Mouse (Mus musculus) C2C12 (cell line): ENCODE results near the gene Vps39.

Source experiments
- CEBPB ChIP-seq: IDR thresholded peaks from one replicate; pipeline ENCODE4 v1.6.1; 2011; ENCODE audit warnings: low read depth, mild to moderate bottlenecking, control low read depth, moderate library complexity
- CTCF ChIP-seq: IDR thresholded peaks from one replicate; pipeline ENCODE4 v1.5.1; 2011; ENCODE audit not compliant: control insufficient read depth, insufficient read depth, insufficient read length
- FOSL1 ChIP-seq: IDR thresholded peaks from one replicate; pipeline ENCODE4 v1.8.0; 2011; ENCODE audit warnings: mild to moderate bottlenecking, low read length; ENCODE audit not compliant: poor library complexity, insufficient read depth, severe bottlenecking
- MAX ChIP-seq: IDR thresholded peaks from one replicate; pipeline ENCODE4 v1.6.1; 2011; ENCODE audit warnings: mild to moderate bottlenecking, control low read depth
- MYOD1 ChIP-seq: IDR thresholded peaks from one replicate; pipeline ENCODE4 v1.6.1; 2011; ENCODE audit warnings: low read depth; ENCODE audit not compliant: control insufficient read depth, insufficient read length
- MYOG ChIP-seq: IDR thresholded peaks from one replicate; pipeline ENCODE4 v1.6.1; 2011; ENCODE audit not compliant: control insufficient read depth, insufficient read length; ENCODE audit errors: extremely low read depth
- USF1 ChIP-seq: IDR thresholded peaks from one replicate; pipeline ENCODE4 v1.6.1; 2011; ENCODE audit warnings: low read depth, mild to moderate bottlenecking, control low read depth, moderate library complexity

- TF ChIP-seq CTCF (no peak), MAX (no peak), MYOD1 (no peak), USF1 (no peak), CEBPB (no peak), MYOG (no peak), FOSL1 (no peak)
These were observed at the start of gene Vps39 for GRCm38 (mm10) chr2:120352682-120353646.
